Mouse (Mus musculus): ENCODE measurements around the gene B3gnt3. TPM values are rescaled to one million over a fixed set of nuclear protein-coding genes. Genes with fewer than 3 reads are reported as not detected.
"Not testable (repeated sequence)": the region's sequence is repeated elsewhere in the genome, so short reads cannot be mapped to it uniquely, and the experiment has no call there.

B3gnt3 gene
- polyA plus RNA-seq, 1 experiment from 2014 or later, result 1.2 TPM

- no peak overlapping the region for H3K4me3 ChIP-seq
- H3K36me3 ChIP-seq, result no peaks in the 10 kb centered on the region
- 54% methylated on average over 4 of the region's 4 CpGs for WGBS
- no peak overlapping the region for H3K27ac ChIP-seq
- peaks cover 89% of the 10 kb centered on the region for H3K27me3 ChIP-seq (ENCODE audit: low read depth, poor library complexity, severe bottlenecking)
- peaks cover 40% of the 10 kb centered on the region for H3K4me1 ChIP-seq
- DNase-seq (ENCODE audit: low spot score), result no peak
- H3K9me3 ChIP-seq (replicated peaks), result no peaks in the 10 kb centered on the region
Observed at GRCm38 (mm10) chr8:71724389-71724788, 22.8 kb upstream of the B3gnt3 start.

GRCm38 (mm10) chr8:71723047-71723551 lies 21.5 kb upstream of the B3gnt3 start:
- peaks cover 84% of the 10 kb centered on the region for H3K27me3 ChIP-seq (ENCODE audit: low read depth, poor library complexity, severe bottlenecking)
- no peaks in the 10 kb centered on the region for H3K36me3 ChIP-seq
- peaks cover 32% of the 10 kb centered on the region for H3K4me1 ChIP-seq
- no peaks in the 10 kb centered on the region for H3K9me3 ChIP-seq (replicated peaks)
- WGBS, result 60% methylated on average over 14 of the region's 14 CpGs
- no peak overlapping the region for H3K27ac ChIP-seq
- no peak overlapping the region for H3K4me3 ChIP-seq
- DNase-seq (ENCODE audit: low spot score), result no peak

GRCm38 (mm10) chr8:71719928-71720457 lies 18.4 kb upstream of the B3gnt3 start:
- DNase-seq (ENCODE audit: low spot score), result peak; percentile 82
- 33% methylated on average over 7 of the region's 7 CpGs for WGBS
- peaks cover 65% of the 10 kb centered on the region for H3K27me3 ChIP-seq (ENCODE audit: low read depth, poor library complexity, severe bottlenecking)
- H3K36me3 ChIP-seq, result no peaks in the 10 kb centered on the region
- no peak overlapping the region for H3K4me3 ChIP-seq
- no peaks in the 10 kb centered on the region for H3K9me3 ChIP-seq (replicated peaks)
- peaks cover 38% of the 10 kb centered on the region for H3K4me1 ChIP-seq
- H3K27ac ChIP-seq, result no peak overlapping the region

- H3K27me3 ChIP-seq (ENCODE audit: low read depth, poor library complexity, severe bottlenecking), result peaks cover 62% of the 10 kb centered on the region
- no peak for DNase-seq (ENCODE audit: low spot score)
- 73% methylated on average over 4 of the region's 4 CpGs for WGBS
- no peak overlapping the region for H3K4me3 ChIP-seq
- H3K27ac ChIP-seq, result no peak overlapping the region
- peaks cover 35% of the 10 kb centered on the region for H3K4me1 ChIP-seq
- H3K36me3 ChIP-seq, result no peaks in the 10 kb centered on the region
- no peaks in the 10 kb centered on the region for H3K9me3 ChIP-seq (replicated peaks)
Observed at GRCm38 (mm10) chr8:71719218-71719617, 17.6 kb upstream of the B3gnt3 start.

GRCm38 (mm10) chr8:71718252-71718651 lies 16.7 kb upstream of the B3gnt3 start:
- DNase-seq (ENCODE audit: low spot score), result no peak
- H3K4me1 ChIP-seq, result peaks cover 35% of the 10 kb centered on the region
- no peaks in the 10 kb centered on the region for H3K9me3 ChIP-seq (replicated peaks)
- no peak overlapping the region for H3K27ac ChIP-seq
- H3K27me3 ChIP-seq (ENCODE audit: low read depth, poor library complexity, severe bottlenecking), result peaks cover 52% of the 10 kb centered on the region
- WGBS, result 38% methylated on average over 3 of the region's 3 CpGs
- no peak overlapping the region for H3K4me3 ChIP-seq
- H3K36me3 ChIP-seq, result no peaks in the 10 kb centered on the region

- Histone ChIP-seq H3K27me3 (ENCODE audit: low read depth, poor library complexity, severe bottlenecking) (peaks cover 48% of the 10 kb centered on the region), H3K4me3 (no peak overlapping the region), H3K4me1 (peaks cover 35% of the 10 kb centered on the region), H3K9me3 (replicated peaks) (no peaks in the 10 kb centered on the region), H3K27ac (no peak overlapping the region), H3K36me3 (no peaks in the 10 kb centered on the region)
- no peak for DNase-seq (ENCODE audit: low spot score)
- 92% methylated on average over 12 of the region's 12 CpGs for WGBS
Observed at GRCm38 (mm10) chr8:71717096-71717495, 15.5 kb upstream of the B3gnt3 start.

- DNase-seq (ENCODE audit: low spot score), result no peak
- 78% methylated on average over 13 of the region's 13 CpGs for WGBS
- Histone ChIP-seq H3K9me3 (replicated peaks) (no peaks in the 10 kb centered on the region), H3K36me3 (no peaks in the 10 kb centered on the region), H3K27me3 (ENCODE audit: low read depth, poor library complexity, severe bottlenecking) (peaks cover 48% of the 10 kb centered on the region), H3K27ac (no peak overlapping the region), H3K4me1 (peaks cover 35% of the 10 kb centered on the region), H3K4me3 (no peak overlapping the region)
Observed at GRCm38 (mm10) chr8:71716561-71717053, 15.0 kb upstream of the B3gnt3 start.

GRCm38 (mm10) chr8:71715531-71715930 lies 13.9 kb upstream of the B3gnt3 start:
- 29% methylated on average over 8 of the region's 8 CpGs for WGBS
- H3K36me3 ChIP-seq, result no peaks in the 10 kb centered on the region
- no peak overlapping the region for H3K27ac ChIP-seq
- H3K27me3 ChIP-seq (ENCODE audit: low read depth, poor library complexity, severe bottlenecking), result peaks cover 52% of the 10 kb centered on the region
- no peak for DNase-seq (ENCODE audit: low spot score)
- no peaks in the 10 kb centered on the region for H3K9me3 ChIP-seq (replicated peaks)
- peaks cover 28% of the 10 kb centered on the region for H3K4me1 ChIP-seq
- H3K4me3 ChIP-seq, result no peak overlapping the region

GRCm38 (mm10) chr8:71711574-71711973 lies 10.0 kb upstream of the B3gnt3 start:
- Histone ChIP-seq H3K27me3 (ENCODE audit: low read depth, poor library complexity, severe bottlenecking) (peaks cover 72% of the 10 kb centered on the region), H3K4me1 (peaks cover 19% of the 10 kb centered on the region), H3K27ac (no peak overlapping the region), H3K9me3 (replicated peaks) (no peaks in the 10 kb centered on the region), H3K4me3 (no peak overlapping the region), H3K36me3 (no peaks in the 10 kb centered on the region)
- no peak for DNase-seq (ENCODE audit: low spot score)
- WGBS, result 84% methylated on average over 2 of the region's 2 CpGs

GRCm38 (mm10) chr8:71709800-71710446 lies 8.3 kb upstream of the B3gnt3 start:
- Histone ChIP-seq H3K4me3 (peak overlapping the region; percentile 3; the same call in 1 of the 2 replicates), H3K36me3 (no peaks in the 10 kb centered on the region), H3K27ac (no peak overlapping the region), H3K4me1 (peaks cover 10% of the 10 kb centered on the region), H3K9me3 (replicated peaks) (no peaks in the 10 kb centered on the region), H3K27me3 (ENCODE audit: low read depth, poor library complexity, severe bottlenecking) (peaks cover 77% of the 10 kb centered on the region)
- WGBS, result 21% methylated on average over 25 of the region's 25 CpGs
- peak; percentile 89 for DNase-seq (ENCODE audit: low spot score)

GRCm38 (mm10) chr8:71709134-71709799 lies 7.7 kb upstream of the B3gnt3 start:
- peaks cover 10% of the 10 kb centered on the region for H3K4me1 ChIP-seq
- H3K27me3 ChIP-seq (ENCODE audit: low read depth, poor library complexity, severe bottlenecking), result peaks cover 80% of the 10 kb centered on the region
- H3K4me3 ChIP-seq, result peak overlapping the region; percentile 3; the same call in 1 of the 2 replicates
- H3K9me3 ChIP-seq (replicated peaks), result no peaks in the 10 kb centered on the region
- H3K36me3 ChIP-seq, result no peaks in the 10 kb centered on the region
- WGBS, result 38% methylated on average over 25 of the region's 25 CpGs
- DNase-seq (ENCODE audit: low spot score), result no peak
- no peak overlapping the region for H3K27ac ChIP-seq

- Histone ChIP-seq H3K27me3 (ENCODE audit: low read depth, poor library complexity, severe bottlenecking) (peaks cover 94% of the 10 kb centered on the region), H3K4me3 (no peak overlapping the region), H3K36me3 (no peaks in the 10 kb centered on the region), H3K27ac (no peak overlapping the region), H3K9me3 (replicated peaks) (no peaks in the 10 kb centered on the region), H3K4me1 (peaks cover 10% of the 10 kb centered on the region)
- WGBS, result 34% methylated on average over 8 of the region's 8 CpGs
- peak; percentile 57 for DNase-seq (ENCODE audit: low spot score)
Observed at GRCm38 (mm10) chr8:71707874-71708273, 6.3 kb upstream of the B3gnt3 start.

GRCm38 (mm10) chr8:71703400-71703799 lies 1.8 kb upstream of the B3gnt3 start:
- not testable (repeated sequence) for H3K4me3 ChIP-seq; DNase-seq (ENCODE audit: low spot score); H3K27ac ChIP-seq; H3K36me3 ChIP-seq; H3K9me3 ChIP-seq (replicated peaks)
- Histone ChIP-seq H3K4me1 (peaks cover 14% of the 10 kb centered on the region), H3K27me3 (ENCODE audit: low read depth, poor library complexity, severe bottlenecking) (peaks cover 95% of the 10 kb centered on the region)

All from limb, embryonic 10.5 days (tissue).